Mouse (Mus musculus): ENCODE measurements around the gene Cep63.

DNA sequence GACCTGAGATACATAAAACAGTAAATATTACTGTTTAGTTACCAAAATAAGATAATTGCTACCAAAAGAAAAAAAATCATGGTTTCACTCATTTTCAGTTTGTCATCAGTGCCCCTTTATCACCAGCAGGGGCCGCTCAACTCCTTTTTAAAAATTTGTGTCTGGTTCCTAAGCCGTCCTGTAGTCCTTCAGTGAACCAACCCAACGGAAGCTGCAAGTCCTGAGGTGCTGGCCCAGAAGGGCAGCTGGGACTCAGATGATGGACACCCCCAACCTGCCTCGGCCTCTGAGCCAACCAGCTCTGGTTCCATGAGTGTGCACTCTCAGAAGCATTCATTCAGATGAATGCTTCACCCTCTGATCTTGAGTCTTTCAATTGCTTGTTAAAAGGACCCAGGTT is 10.2 kb upstream of the Cep63 start:
- TF ChIP-seq CTCF (IDR thresholded peaks at IDR 0.05; ENCODE audit: low read depth) (peak; percentile 69), EP300 (IDR thresholded peaks at IDR 0.05; ENCODE audit: low read depth) (no peak)
